24 mouse cellular contexts compared by ENCODE assay signal in genomic region chr17:85491491-85491890, GRCm38 (mm10).
"Had no signal": no experiment of that assay in that cellular context is flagged by ENCODE, and none has a peak within 500 bp of the region (broad histone marks: within the 10 kb centered on the region; RNA-seq: fewer than 3 reads in every experiment).

No protein-coding gene starts in this region.

- H3K36me3 ChIP-seq: heart, embryonic 10.5 days; heart, embryonic 12.5 days; hindbrain, embryonic 10.5 days; hindbrain, embryonic 12.5 days; limb, embryonic 13.5 days; limb, embryonic 15.5 days; liver, embryonic 12.5 days had no signal

- H3K9me3 ChIP-seq: heart, embryonic 10.5 days; limb, embryonic 15.5 days; liver, embryonic 12.5 days had no signal

- ATAC-seq: hindbrain, embryonic 16.5 days; inflammation-experienced regulatory T-cells, adult 6 months; intestine, embryonic 16.5 days; liver, embryonic 12.5 days had no signal

- H3K9ac ChIP-seq: heart, embryonic 12.5 days; hindbrain, embryonic 12.5 days; hindbrain, embryonic 14.5 days; limb, embryonic 13.5 days; limb, embryonic 15.5 days; liver, embryonic 12.5 days had no signal

- H3K4me2 ChIP-seq: heart, embryonic 12.5 days; hindbrain, embryonic 12.5 days; hindbrain, embryonic 14.5 days; limb, embryonic 13.5 days; limb, embryonic 15.5 days; liver, embryonic 12.5 days had no signal

- DNase-seq: gastrocnemius, adult 2 months; gastrocnemius, postnatal 10 days; gastrocnemius, postnatal 25 days; heart, adult 2 months; heart, postnatal 10 days; heart, postnatal 4 days; kidney, adult 18-20 months; kidney, adult 8-10 months; kidney, postnatal 10 days; kidney, postnatal 25 days; kidney, postnatal 4 days had no signal

- H3K4me3 ChIP-seq: gastrocnemius, adult 2 months; heart, adult 2 months; heart, embryonic 10.5 days; heart, embryonic 12.5 days; hindbrain, embryonic 10.5 days; hindbrain, embryonic 12.5 days; layer of hippocampus, adult 2 months; left cerebral cortex, adult 2 months; limb, embryonic 13.5 days; limb, embryonic 15.5 days; liver, embryonic 12.5 days had no signal

- H3K27ac ChIP-seq: gastrocnemius, adult 2 months; heart, adult 2 months; heart, embryonic 10.5 days; hindbrain, embryonic 10.5 days; hindbrain, embryonic 12.5 days; hindbrain, embryonic 14.5 days; layer of hippocampus, adult 2 months; left cerebral cortex, adult 2 months; limb, embryonic 13.5 days; limb, embryonic 15.5 days; liver, embryonic 12.5 days had no signal
